Mouse (Mus musculus) hindbrain, postnatal 0 days (tissue): ENCODE results near the gene Gng7. TPM values are rescaled to one million over a fixed set of nuclear protein-coding genes. Genes with fewer than 3 reads are reported as not detected.

Experiments
- ATAC-seq: fragments of 200-750 bp; cut with Nextera tagmentation; 2 replicates; pipeline ENCODE4 v1.8.0; 2017; ENCODE audit warnings: mild to moderate bottlenecking, moderate TSS enrichment, moderate library complexity
- DNase-seq: peaks from one replicate; pipeline ENCODE4 v3.0.0-alpha.2; 2015; ENCODE audit warnings: low spot score
- H3K27ac ChIP-seq: fragments of 300-500 bp; sonication (generic); 2 replicates; pipeline ENCODE4 v1.5.1; 2014; ENCODE audit warnings: mild to moderate bottlenecking
- H3K27me3 ChIP-seq: fragments of 300-500 bp; sonication (generic); 2 replicates; pipeline ENCODE4 v1.6.1; 2014; ENCODE audit warnings: low read length, mixed read lengths; ENCODE audit not compliant: insufficient read depth
- H3K36me3 ChIP-seq: fragments of 300-500 bp; sonication (generic); 2 replicates; pipeline ENCODE4 v1.6.1; 2014; ENCODE audit warnings: low read length, mixed read lengths; ENCODE audit not compliant: insufficient read depth
- H3K4me1 ChIP-seq: fragments of 300-500 bp; sonication (generic); 2 replicates; pipeline ENCODE4 v1.6.1; 2014; ENCODE audit warnings: antibody characterized with exemption, low read length, mixed read lengths; ENCODE audit not compliant: insufficient read depth
- H3K4me2 ChIP-seq: fragments of 300-500 bp; sonication (generic); 2 replicates; pipeline ENCODE4 v1.6.1; 2014; ENCODE audit warnings: low read depth, mild to moderate bottlenecking, low read length, moderate library complexity, mixed read lengths
- H3K4me3 ChIP-seq: fragments of 300-500 bp; sonication (generic); 2 replicates; pipeline ENCODE4 v1.5.1; 2014; ENCODE audit warnings: low read length
- H3K9ac ChIP-seq: fragments of 300-500 bp; sonication (generic); replicated peaks from 2 replicates; pipeline ENCODE4 v1.6.1; 2014; ENCODE audit warnings: mild to moderate bottlenecking, low read length, moderate library complexity, mixed read lengths
- H3K9me3 ChIP-seq: fragments of 300-500 bp; sonication (generic); 2 replicates; pipeline ENCODE4 v1.6.1; 2016; ENCODE audit warnings: low read length, mixed read lengths
- CTCF ChIP-seq: IDR thresholded peaks from 2 replicates; pipeline ENCODE4 v1.5.1; 2016; ENCODE audit warnings: antibody characterized with exemption, control low read depth, low read depth
- WGBS: fragments of 180-500 bp; shearing (Covaris S2); extraction: QIAGEN DNeasy Blood & Tissue Kit; methylation state at CpG from one replicate; pipeline ENCODE4 v1.1.7; 2014; 5-methylcytosine and 5-hydroxymethylcytosine counted together
- polyA plus RNA-seq: library from polyadenylated mRNA; unstranded; fragments of >200 nt; fragmentation: Nextera tagmentation; extraction: Ambion mirVana; gene quantifications from 2 replicates; pipeline ENCODE4 v1.2.1, GENCODE M21; 2015
- total RNA-seq: library from RNA; depleted of rRNA; stranded (reverse); fragments of >200 nt; gene quantifications from 2 replicates; pipeline ENCODE4 v1.2.3, GENCODE M21; 2014

Gene Gng7
- total and polyA plus RNA-seq, 2 experiments from 2014 or later: 22.1 to 27.2 TPM

GRCm38 (mm10) chr10:80942919-80943318 lies 71.8 kb downstream of the Gng7 start:
- no peaks in the 10 kb centered on the region for H3K36me3 ChIP-seq
- H3K9me3 ChIP-seq: no peaks in the 10 kb centered on the region
- no peak overlapping the region for H3K4me3 ChIP-seq
- no peak overlapping the region for H3K9ac ChIP-seq
- no peak overlapping the region for H3K27ac ChIP-seq
- DNase-seq (no peak), ATAC-seq (no peak)
- TF ChIP-seq CTCF: no peak
- 65% methylated on average over 8 of the region's 8 CpGs for WGBS
- peaks cover 7% of the 10 kb centered on the region for H3K4me1 ChIP-seq
- no peaks in the 10 kb centered on the region for H3K27me3 ChIP-seq
- H3K4me2 ChIP-seq: no peak overlapping the region

GRCm38 (mm10) chr10:80940988-80941347 lies 73.8 kb downstream of the Gng7 start:
- WGBS: 52% methylated on average over 2 of the region's 2 CpGs
- H3K4me1 ChIP-seq: peaks cover 19% of the 10 kb centered on the region
- no peak for ATAC-seq
- H3K4me3 ChIP-seq: no peak overlapping the region
- H3K27ac ChIP-seq: no peak overlapping the region
- H3K4me2 ChIP-seq: no peak overlapping the region
- no peaks in the 10 kb centered on the region for H3K9me3 ChIP-seq
- H3K36me3 ChIP-seq: no peaks in the 10 kb centered on the region
- no peaks in the 10 kb centered on the region; the same call in 1 of the 2 replicates for H3K27me3 ChIP-seq
- TF ChIP-seq CTCF: no peak
- DNase-seq: no peak
- no peak overlapping the region; the same call in 1 of the 2 replicates for H3K9ac ChIP-seq

- H3K27me3 ChIP-seq: no peaks in the 10 kb centered on the region; the same call in 1 of the 2 replicates
- H3K4me1 ChIP-seq: peaks cover 21% of the 10 kb centered on the region
- TF ChIP-seq CTCF: no peak
- WGBS: 35% methylated on average over 8 of the region's 8 CpGs
- no peaks in the 10 kb centered on the region for H3K36me3 ChIP-seq
- peak overlapping the region; percentile 72 for H3K27ac ChIP-seq
- DNase-seq: no peak
- ATAC-seq: no peak
- H3K4me3 ChIP-seq: peak overlapping the region; percentile 29; the same call in 1 of the 2 replicates
- H3K9ac ChIP-seq: peak overlapping the region; percentile 47
- H3K4me2 ChIP-seq: peak overlapping the region; percentile 60
- H3K9me3 ChIP-seq: no peaks in the 10 kb centered on the region
These were observed 74.3 kb downstream of the Gng7 start for GRCm38 (mm10) chr10:80940320-80940987.

- Histone ChIP-seq H3K36me3 (no peaks in the 10 kb centered on the region), H3K27me3 (no peaks in the 10 kb centered on the region; the same call in 1 of the 2 replicates), H3K9me3 (no peaks in the 10 kb centered on the region), H3K4me1 (peaks cover 21% of the 10 kb centered on the region), H3K27ac (peak overlapping the region; percentile 72), H3K9ac (peak overlapping the region; percentile 47), H3K4me2 (peak overlapping the region; percentile 60), H3K4me3 (peak overlapping the region; percentile 29)
- no peak for TF ChIP-seq CTCF
- WGBS: 3% methylated on average over 28 of the region's 28 CpGs
- ATAC-seq (peak; percentile 75), DNase-seq (peak; percentile 84)
These were observed 75.1 kb downstream of the Gng7 start for GRCm38 (mm10) chr10:80939671-80940070.

- peaks cover 21% of the 10 kb centered on the region for H3K4me1 ChIP-seq
- H3K27me3 ChIP-seq: no peaks in the 10 kb centered on the region; the same call in 1 of the 2 replicates
- peak overlapping the region; percentile 60 for H3K4me2 ChIP-seq
- H3K9me3 ChIP-seq: no peaks in the 10 kb centered on the region
- H3K27ac ChIP-seq: peak overlapping the region; percentile 60; the same call in 1 of the 2 replicates
- H3K4me3 ChIP-seq: peak overlapping the region; percentile 29
- DNase-seq (no peak), ATAC-seq (peak; percentile 33)
- H3K36me3 ChIP-seq: no peaks in the 10 kb centered on the region
- H3K9ac ChIP-seq: peak overlapping the region; percentile 47; the same call in 1 of the 2 replicates
- no peak for TF ChIP-seq CTCF
- WGBS: 13% methylated on average over 15 of the region's 15 CpGs
These were observed 75.8 kb downstream of the Gng7 start for GRCm38 (mm10) chr10:80938831-80939550.

GRCm38 (mm10) chr10:80937646-80938045 lies 77.1 kb downstream of the Gng7 start:
- 19% methylated on average over 8 of the region's 8 CpGs for WGBS
- Histone ChIP-seq H3K4me2 (no peak overlapping the region), H3K27me3 (peaks cover 8% of the 10 kb centered on the region; the same call in 1 of the 2 replicates), H3K9me3 (no peaks in the 10 kb centered on the region), H3K27ac (no peak overlapping the region), H3K4me1 (peaks cover 21% of the 10 kb centered on the region), H3K4me3 (no peak overlapping the region), H3K9ac (no peak overlapping the region), H3K36me3 (no peaks in the 10 kb centered on the region)
- no peak for TF ChIP-seq CTCF
- DNase-seq: peak; percentile 54
- no peak for ATAC-seq
